Mouse (Mus musculus): ENCODE data around the gene Zfp592. TPM values are rescaled to one million over a fixed set of nuclear protein-coding genes. Genes with fewer than 3 reads are reported as not detected.

The Zfp592 gene
- total RNA-seq, 4 experiments from 2014 or later, result 21.2 to 31.7 (median 26.4) TPM

DNA sequence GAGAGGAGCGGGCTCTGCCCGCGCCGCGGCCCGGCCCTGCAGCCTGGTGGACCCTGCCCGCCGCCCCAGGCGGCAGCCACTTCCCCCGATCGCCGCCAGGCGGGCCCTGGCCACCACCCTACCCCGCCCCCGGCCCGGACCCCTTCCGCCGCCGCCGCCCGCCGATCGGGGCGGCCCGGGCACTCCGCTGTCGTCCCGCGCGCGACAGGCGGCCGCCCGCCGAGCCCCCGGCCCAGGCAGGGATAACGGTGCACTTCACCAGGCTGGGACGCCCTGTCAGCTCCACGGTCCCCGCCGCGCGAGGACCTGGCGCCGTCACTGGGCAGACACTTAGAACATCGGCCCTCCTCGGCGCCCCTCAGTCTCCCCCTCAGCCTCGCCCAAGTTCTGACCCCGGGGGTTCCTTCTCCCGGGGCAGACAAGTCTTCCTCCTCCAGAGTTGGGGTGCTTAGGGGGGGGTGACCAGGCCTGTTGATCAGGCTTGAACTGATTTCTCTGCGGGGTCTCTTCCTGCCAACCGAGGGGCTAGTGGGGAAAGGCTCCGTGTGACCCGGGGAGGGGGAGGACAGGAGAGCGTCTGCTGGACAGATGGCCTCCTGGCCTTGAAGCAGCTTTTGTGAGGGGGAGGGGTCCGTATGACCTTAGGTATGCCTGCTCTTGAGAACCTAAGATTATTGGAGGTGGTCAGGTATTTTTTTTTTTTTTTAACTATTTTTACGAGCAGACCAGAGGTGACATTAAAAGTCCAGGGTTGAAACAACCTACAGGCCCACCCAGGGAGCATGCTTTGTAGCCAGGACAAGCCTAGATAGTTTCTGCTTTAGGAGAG, 567 bp downstream of the Zfp592 start:
- peak; percentile 26 for DNase-seq

DNA sequence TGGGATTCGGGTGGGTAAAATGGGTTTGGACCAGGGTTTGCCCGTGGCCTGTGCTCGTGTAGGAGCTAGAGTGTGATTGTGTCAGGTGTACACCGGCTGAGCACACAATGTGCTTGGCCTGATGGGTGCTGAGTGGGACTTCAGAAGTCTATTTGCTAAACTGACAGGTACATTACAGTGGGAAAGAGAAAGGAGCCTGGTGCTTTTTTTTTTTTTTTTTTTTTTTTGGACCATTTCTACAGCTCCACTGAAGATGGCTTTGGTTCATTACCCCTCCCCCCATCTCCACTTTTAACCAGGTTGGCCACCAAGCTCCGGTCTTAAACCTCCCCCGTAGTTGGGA, 1.2 kb downstream of the Zfp592 start:
- no peak for DNase-seq

DNA sequence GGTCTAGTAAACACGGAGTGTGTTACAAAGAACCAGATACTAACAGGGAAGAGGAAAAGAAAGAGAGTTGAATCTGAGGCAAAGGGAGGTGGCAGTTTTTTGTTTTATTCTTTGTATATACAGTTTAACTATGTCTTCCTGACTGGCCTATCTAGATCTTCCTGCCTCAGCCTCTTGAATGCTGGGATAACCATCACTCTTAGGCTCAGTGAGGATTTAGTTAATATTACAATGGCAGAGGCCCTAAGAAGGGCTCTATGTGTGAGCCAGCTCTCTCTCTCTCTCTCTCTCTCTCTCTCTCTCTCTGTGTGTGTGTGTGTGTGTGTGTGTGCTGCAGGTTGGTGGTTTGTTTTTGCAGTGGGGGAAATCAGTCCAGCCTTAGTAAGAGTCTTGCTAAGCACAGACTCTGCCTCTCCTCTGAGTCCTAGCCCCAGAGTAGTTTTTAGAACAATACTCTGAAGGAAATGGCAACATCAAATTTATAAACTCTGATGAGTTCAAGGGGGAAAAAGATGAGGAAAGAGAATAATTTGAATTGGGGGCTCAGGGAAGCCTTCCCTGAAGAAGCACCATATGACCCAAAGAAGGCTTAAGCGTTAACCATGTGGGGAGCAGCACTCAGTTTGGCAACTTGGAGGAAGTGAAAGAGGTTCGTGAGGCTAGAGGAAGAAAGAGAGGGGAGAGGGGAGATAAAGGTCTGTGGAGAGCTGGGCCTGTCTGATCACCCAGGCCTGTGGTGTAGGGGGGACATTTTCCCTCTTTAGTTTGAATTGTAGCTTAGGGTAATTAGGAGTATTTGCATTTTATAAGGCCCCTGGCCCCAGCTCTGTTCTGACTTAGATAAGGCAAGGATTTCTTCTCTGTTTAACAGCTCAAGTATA, 2.0 kb downstream of the Zfp592 start:
- DNase-seq, result no peak

DNA sequence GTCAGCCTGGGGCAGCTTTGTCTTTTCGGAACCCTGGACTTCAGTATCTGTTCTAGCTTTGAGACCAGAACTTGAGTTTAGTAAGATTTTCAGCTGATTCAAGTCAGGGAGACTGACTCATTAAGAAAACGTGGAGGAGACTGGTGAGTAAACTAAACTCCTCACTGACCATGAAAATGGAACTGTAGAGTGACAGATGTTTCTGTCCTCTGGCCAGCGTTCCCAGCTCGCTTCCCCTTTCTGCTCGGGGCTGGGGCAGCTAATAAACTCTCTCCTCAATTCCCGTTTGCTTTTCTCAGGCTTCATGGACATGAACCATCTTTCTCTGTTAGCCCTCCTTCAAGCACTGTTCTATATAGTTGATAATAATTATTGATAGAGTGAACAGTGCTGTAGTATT, 4.3 kb downstream of the Zfp592 start:
- DNase-seq, result peak; percentile 25

DNA sequence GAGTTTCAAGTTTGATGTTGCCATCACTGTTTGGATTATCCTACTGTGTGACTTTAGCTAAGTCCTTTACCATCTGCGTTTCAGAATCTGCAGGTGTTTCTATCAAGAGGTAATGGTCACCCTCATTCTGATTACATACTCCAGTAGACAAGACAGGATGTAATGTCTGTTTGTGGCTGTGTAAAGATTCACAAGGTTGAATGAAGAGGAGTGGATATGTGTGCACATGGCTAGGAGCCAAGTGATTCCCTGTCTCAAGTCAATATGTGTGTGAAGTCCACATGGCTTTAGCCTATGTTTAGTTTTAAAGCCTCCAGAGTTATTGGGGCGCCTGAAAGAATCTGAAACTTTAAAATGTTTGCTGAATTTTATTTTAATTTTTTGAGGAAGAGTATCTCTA, 6.1 kb downstream of the Zfp592 start:
- no peak for DNase-seq

DNA sequence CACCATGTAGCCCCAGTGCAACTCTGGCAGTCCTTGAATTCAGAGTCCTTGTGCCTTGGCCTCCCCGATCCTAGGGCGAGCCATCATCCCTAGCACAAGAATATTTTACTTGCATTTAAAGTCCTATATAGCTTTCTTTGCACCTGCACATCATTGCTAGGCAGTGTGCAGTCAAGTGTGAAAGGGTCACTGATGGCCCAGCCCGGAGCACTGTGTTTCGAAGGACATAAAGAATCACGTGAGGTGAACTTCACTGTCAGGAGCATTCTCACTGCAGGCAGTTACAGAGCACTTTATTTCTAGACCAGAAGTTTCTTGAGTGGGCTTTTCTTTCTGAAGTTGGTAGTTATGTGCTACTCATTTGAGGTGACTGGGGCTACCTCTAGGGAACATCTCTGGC, 8.4 kb downstream of the Zfp592 start:
- DNase-seq, result no peak

DNA sequence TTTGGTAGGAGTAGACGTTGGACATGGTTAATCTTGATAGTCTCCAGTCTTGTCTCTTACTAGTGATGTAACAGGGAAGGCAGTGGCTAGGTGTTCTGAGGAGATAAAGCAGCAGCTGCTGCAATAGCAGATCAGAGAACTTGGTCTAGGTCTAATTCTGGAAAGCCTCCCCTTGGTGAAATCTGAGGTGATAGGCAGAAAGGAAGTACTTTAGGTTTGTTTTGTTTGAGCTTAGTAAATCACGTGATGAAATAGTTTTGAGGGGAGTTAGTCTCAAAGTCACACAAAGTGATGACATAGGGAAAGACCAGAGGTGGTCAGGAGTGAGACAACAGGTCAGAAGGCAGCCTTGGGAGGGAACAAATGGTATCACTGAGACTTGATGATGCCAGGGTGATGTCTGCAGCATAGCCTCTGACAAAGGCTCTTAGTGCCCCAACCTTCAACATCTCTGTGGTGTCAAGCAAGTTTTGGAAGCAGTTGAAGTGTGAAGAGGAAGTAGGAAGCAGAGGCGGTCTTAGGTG, 11.1 kb downstream of the Zfp592 start:
- DNase-seq, result no peak

DNA sequence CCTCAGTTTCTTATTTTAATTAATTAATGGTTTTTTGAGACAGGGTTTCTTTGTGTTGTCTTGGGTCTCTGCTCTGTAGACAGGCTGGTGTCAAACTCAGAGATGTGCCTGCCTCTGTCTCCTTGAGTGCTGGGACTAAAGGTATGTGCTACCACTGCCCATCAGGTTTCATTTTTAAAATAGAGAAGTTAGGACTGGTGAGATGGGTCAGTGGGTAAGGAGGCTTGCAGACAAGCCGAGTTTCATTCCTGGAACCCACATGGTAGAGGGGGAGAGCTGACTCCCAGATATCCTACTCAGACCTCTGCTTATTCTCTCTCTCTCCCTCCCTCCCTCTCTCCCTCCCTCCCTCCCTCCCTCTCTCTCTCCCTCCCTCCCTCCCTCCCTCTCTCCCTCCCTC, 12.5 kb downstream of the Zfp592 start:
- DNase-seq, result no peak

DNA sequence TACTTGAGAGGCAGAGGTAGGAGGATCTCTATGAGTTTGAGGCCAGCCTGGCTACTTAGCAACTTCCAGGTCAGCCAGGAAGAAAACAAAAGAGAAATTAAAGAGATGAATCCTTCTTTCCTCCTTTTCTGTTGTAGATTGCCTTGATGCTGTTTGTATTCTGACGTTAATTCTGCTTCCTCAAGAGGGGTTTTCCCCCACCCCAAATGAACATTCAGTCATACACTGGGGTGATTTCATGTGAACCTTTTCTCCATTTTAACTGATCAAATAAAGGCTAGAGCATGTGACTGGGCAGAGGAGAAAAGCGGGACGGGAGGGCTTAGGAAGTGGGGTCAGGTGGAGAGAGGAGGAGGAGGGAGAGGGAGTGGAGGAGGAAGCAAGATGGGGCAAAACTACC, 14.8 kb downstream of the Zfp592 start:
- DNase-seq, result no peak

DNA sequence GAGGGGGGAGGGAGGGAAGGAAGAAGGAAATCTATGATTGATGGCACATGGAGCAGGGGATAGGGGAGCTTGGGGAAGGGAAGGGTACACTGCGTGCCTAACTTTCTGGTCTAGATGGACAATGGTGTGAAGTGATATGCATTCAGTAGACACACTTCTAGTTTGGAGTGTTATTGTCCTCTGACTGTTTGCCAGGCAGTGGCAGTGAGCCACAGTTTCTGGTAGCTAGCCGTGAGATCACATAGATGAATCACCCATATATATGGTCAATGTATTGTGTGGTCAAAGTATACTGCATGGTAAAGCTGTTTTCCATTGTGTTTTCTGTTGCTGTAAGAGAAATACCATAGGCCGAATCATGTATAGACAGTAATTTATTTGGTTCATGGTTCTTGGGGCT, 18.1 kb downstream of the Zfp592 start:
- DNase-seq, result no peak

DNA sequence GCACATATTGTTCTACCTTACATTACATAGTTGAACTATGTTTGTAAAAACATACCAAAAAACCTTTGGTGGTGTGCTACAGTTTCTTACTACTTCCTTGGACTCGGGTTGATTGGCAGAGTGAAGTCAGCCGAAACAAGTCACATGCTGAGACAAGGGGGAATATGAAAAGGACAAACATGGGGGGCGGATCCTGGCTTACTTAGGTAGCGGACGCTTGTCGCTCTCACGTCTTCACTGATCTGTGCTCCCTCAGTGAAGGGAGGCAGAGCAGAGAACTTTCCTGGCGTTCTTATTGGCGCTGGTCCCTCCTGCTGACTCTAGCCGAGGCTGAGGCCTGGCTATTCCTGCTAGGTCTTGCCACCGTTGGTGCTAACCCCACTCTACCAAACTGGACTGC, 26.8 kb downstream of the Zfp592 start:
- no peak for DNase-seq

DNA sequence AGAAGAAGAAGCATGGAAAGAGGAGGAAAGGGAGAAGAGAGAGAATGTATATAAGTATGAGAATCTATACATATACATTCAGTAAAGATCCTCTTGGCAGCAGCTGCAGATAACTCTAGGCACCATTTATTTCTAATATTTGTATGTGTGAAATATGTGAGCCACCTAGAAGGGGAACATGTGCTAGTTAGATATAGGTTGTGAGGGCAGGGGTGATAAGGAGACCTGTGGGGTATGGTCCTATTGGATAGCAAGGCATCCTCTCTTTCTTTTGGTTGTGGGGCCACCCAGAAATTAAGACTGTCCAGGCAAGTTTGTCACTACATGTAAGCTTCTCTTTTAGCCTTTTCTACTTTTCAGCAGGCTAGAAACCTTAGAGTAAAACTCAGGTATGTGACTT, 29.2 kb downstream of the Zfp592 start:
- no peak for DNase-seq

DNA sequence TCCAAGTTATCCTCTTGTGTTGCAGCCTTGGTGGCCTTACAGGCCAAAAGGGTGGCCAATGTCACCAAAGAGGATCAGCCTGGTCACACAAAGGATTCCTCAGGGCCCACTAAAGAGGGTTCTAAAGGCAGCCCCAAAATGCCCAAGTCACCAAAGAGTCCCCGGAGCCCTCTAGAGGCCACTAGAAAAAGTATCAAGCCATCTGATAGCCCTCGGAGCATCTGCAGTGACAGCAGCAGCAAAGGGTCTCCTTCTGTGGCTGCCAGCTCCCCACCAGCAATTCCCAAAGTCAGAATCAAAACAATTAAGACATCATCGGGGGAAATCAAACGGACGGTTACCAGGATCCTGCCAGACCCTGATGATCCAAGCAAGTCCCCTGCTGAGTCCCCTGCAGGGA, 30.6 kb downstream of the Zfp592 start:
- DNase-seq, result no peak

DNA sequence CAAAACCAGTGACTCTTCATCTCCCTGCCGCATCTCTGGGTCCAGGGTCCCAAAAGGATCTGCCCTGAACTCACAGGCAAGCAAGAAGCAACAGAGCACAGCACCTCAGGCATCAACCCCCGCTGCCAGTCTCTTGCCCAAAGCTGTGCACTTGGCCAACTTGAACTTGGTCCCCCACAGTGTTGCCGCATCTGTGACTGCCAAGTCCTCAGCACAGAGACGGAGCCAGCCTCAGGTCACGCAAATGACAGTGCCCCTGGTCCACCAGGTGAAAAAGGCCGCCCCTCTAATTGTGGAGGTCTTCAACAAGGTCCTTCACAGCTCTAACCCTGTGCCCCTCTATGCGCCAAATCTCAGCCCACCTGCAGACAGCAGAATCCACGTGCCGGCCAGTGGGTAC, 31.2 kb downstream of the Zfp592 start:
- no peak for DNase-seq

DNA sequence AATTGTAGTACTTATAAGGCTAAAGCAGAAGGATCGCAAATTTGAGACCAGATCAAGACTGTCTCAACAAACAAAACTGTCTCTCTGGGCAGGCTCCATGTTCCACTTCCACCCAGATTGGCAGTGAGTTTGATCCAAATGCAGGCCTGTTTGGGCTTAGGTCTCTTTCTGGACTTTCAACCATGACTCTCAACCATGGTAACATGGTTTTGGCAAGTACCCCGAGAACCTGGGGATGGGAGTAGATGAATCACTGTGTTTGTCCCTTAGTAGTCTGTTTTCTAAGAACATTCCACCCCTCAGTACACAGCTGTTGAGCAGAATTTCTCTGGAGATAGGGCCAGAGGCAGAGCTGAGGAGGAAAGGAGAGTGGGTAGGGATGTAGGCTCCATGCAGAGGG, 32.3 kb downstream of the Zfp592 start:
- DNase-seq, result no peak

DNA sequence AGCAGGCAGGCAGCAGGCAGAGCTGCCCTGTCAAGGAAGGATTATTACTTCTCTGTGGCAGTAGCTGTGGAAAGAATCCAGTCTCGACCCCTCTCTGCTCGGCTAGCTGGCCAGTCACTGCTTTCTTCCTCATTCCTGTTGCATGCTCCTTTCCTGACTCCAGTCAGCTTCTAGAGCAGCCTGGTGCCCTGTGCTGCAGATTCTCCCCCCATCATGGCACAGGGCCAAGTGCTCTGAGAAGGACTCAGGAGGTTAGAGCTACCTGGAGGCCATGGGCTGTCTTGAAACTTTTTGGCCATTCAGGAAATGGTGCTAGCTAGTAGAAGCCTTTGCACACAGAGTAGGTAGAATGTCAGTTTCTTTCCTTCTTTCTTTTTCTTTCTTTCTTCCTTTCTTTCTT, 46.2 kb downstream of the Zfp592 start:
- DNase-seq, result no peak

DNA sequence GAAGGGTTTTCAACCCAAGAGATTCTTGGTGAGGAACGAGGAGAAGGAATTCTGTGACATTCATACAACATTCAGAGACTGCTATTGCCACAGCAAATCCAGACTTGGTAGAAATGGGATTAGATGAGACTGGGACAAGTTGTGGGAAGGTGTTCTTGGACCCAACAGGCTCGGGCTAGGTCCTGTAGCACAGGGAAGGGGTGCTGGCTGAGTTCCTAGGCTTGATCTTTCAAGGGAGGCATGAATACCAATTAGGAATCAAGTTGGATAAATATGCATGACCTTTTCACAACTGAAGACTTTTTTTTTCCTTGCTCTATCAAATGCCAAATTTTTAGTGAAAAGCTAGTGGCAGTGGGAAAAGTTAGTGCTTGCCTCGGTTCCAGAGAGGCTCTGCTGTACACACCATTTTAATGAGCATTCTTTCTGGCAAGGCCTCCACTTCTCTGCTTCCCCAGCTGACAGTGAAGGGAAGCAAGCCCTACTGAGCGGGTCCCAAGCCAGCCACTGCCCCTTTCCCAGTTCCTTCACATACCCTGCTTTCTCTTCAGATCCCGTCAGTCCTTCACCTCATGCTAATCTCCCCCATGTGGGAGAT, 49.6 kb downstream of the Zfp592 start:
- no peak for DNase-seq

DNA sequence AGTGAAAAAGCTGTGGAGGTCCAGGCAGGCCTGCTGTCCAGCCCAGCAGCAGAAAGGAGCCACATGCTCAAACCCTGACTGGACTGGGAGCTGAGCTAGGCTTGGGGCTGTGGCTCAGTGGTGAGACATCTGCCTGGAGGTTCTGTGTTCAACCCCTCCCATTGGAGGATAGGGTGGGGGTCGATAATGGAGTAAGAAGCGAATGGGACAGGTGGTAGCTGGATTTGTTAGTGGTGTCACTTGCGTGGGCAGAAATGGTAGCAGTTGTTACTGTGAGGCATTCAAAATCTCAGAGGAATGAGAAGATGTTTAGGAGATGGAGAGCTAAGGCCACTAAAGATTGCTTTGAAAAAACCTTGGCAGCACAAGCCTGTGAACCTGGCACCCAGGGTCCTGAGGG, 54.4 kb downstream of the Zfp592 start:
- DNase-seq, result no peak

DNA sequence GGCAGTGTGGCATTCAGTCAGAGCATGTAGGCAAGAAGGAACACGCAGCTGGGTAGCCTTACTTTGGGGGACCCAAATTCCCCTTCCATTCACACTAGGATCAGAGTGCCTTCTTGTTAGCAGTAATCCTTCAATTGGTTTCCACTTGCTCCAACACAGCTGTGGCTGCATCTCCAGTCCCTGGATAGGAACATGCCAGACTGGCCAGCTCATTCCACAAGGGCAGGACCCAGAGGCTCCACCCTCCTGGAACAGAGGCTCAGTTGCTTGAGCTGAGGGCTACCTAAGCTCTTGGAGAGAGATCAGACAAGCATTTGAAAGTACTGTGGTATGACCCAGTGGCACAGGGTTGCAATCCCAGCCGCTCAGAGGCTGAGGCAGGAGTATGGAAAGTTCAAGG, 55.0 kb downstream of the Zfp592 start:
- peak; percentile 32 for DNase-seq

DNA sequence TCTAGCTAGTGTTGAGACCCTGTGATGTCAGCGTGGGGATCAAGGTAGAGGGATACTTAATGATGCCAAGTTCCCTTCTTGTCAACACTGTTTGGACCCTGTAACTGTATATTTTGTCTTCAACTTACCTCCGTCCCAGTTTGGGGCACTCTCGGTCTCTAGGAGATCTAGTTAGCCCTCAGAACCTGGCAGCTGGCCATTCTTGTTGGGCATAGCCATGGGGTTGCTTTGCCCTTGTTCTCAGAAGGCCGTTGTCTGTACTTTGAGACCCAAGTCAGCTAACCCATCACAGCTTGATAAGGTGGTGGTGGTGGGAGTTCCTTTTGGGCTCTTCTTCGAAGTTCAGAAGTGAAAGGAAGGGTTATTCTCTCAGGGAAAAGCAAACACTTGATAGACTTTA, 56.5 kb downstream of the Zfp592 start:
- no peak for DNase-seq

DNA sequence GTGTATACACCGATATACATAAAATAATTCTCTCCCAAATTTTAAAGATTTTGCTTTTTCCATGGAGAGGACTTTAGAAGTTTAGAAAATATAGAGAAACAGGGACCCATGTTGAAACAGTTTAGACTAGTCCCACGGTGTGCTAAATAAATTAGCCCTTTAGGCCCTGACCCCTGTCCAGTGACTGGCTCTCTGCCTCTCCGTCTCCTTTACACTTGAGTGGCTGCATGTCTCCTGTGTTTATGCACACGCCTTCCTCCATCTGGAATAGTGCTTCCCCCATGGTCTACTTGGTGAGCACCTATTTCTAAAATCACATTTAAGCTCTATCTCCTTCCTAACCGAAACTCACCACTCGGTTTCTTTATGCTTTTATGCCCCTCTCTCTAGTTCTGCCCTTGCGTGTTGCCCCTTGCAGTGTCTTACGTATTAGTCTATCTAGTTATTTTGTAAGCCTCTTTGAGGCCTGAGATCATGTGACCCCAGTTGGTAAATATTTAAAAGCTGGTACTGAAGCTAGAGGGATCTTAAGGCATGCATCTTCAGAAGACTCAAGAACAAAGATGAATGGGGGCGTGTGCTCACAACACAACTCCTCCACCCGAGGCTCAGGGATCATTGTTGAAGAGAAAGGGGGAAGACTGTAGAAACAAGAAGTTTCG, 62.4 kb downstream of the Zfp592 start:
- DNase-seq, result no peak

DNA sequence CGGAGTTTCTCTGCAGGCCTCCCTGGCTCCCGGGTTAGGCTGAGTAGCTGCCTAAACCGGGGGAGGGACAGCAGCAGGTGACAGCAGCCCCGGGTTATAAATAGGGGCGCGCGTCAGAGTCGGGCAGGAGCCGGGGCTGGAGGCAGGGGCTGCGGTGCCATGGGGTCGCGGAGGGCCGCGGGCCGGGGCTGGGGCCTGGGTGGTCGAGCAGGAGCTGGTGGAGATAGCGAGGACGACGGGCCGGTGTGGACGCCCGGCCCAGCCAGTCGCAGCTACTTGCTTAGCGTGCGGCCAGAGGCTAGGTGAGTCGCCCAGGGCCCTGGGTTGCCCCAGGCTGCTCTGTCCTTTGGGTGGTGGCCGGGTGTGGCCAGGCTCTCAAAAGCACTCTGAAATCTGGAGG, 64.0 kb downstream of the Zfp592 start, which contains the start of gene Alpk3:
TSS of gene Alpk3 (plus strand) at position 130 of the 400 bp plus-strand sequence.
- no peak for DNase-seq

Data from adrenal gland, adult 8-10 months (tissue).